Mouse (Mus musculus) gastrocnemius, postnatal 25 days (tissue): ENCODE measurements at regions not wholly inside any gene's neighbourhood (a gene's known extent, or its start where the extent isn't known, plus 50 kb on each side); places are given as distances from the start of the nearest gene placed in this dataset.
"Not testable (repeated sequence)": the region's sequence is repeated elsewhere in the genome, so short reads cannot be mapped to it uniquely, and the experiment has no call there.

ENCODE experiments used
- DNase-seq: peaks from one replicate; pipeline ENCODE4 v3.0.0; 2022

GRCm38 (mm10) chr1:59403831-59404547, 78.2 kb upstream of the Fzd7 start:
- DNase-seq, result no peak

- DNase-seq, result no peak
These were observed 76.9 kb upstream of the Fzd7 start for GRCm38 (mm10) chr1:59405370-59405769.

- no peak for DNase-seq
These were observed 75.4 kb upstream of the Fzd7 start for GRCm38 (mm10) chr1:59406741-59407306.

- peak; percentile 68 for DNase-seq
These were observed 72.6 kb upstream of the Fzd7 start for GRCm38 (mm10) chr1:59409585-59410160.

GRCm38 (mm10) chr1:59413264-59413663, 69.0 kb upstream of the Fzd7 start:
- DNase-seq, result no peak

- DNase-seq, result no peak
These were observed 67.6 kb upstream of the Fzd7 start for GRCm38 (mm10) chr1:59414401-59415210.

GRCm38 (mm10) chr1:59415733-59416312, 66.4 kb upstream of the Fzd7 start:
- no peak for DNase-seq

- no peak for DNase-seq
These were observed 64.9 kb upstream of the Fzd7 start for GRCm38 (mm10) chr1:59417317-59417716.

GRCm38 (mm10) chr1:59417962-59418361, 64.3 kb upstream of the Fzd7 start:
- no peak for DNase-seq

GRCm38 (mm10) chr1:59418748-59419147, 63.5 kb upstream of the Fzd7 start:
- DNase-seq, result no peak

- DNase-seq, result peak; percentile 61
These were observed 59.0 kb upstream of the Fzd7 start for GRCm38 (mm10) chr1:59422981-59423941.

- not testable (repeated sequence) for DNase-seq
These were observed 56.5 kb upstream of the Fzd7 start for GRCm38 (mm10) chr1:59425771-59426170.

GRCm38 (mm10) chr1:59426346-59427203, 55.6 kb upstream of the Fzd7 start:
- DNase-seq, result no peak

- no peak for DNase-seq
These were observed 55.0 kb upstream of the Fzd7 start for GRCm38 (mm10) chr1:59427204-59427557.

- DNase-seq, result no peak
These were observed 52.9 kb upstream of the Fzd7 start for GRCm38 (mm10) chr1:59429289-59429688.

- no peak for DNase-seq
These were observed 52.0 kb upstream of the Fzd7 start for GRCm38 (mm10) chr1:59430234-59430633.

- DNase-seq, result no peak
These were observed 51.2 kb upstream of the Fzd7 start for GRCm38 (mm10) chr1:59430886-59431486.
